In genomic region chr5:24387264-24388241, GRCm38 (mm10) we compare ENCODE assay signal across 8 mouse cellular contexts. TPM values are rescaled to one million over a fixed set of nuclear protein-coding genes. Genes with fewer than 3 reads are reported as not detected.
DNase-seq lines count a peak whose midpoint lies in the region; ATAC-seq and TF ChIP-seq lines count a peak whose summit lies in the region.

No protein-coding gene starts in this region.

- H3K4me1 ChIP-seq in megakaryocyte, embryonic 14.5 days, result peaks cover 76% of the 10 kb centered on the region
- H3K4me1 ChIP-seq in heart, embryonic 10.5 days, result peaks cover 66% of the 10 kb centered on the region
- H3K4me1 ChIP-seq in limb, embryonic 13.5 days, result peaks cover 29% of the 10 kb centered on the region
- H3K4me1 ChIP-seq in midbrain, embryonic 13.5 days (replicated peaks), result peaks cover 34% of the 10 kb centered on the region
- H3K4me1 ChIP-seq in testis, adult 2 months (ENCODE audit: control insufficient read depth, insufficient read depth, low read length), result peaks cover 25% of the 10 kb centered on the region

- H3K4me3 ChIP-seq in megakaryocyte, embryonic 14.5 days (replicated peaks), result peak overlapping the region; percentile 93
- peak overlapping the region; percentile 63 for H3K4me3 ChIP-seq in heart, embryonic 10.5 days
- peak overlapping the region; percentile 54 for H3K4me3 ChIP-seq in limb, embryonic 13.5 days
- H3K4me3 ChIP-seq in midbrain, embryonic 13.5 days (replicated peaks), result peak overlapping the region; percentile 48
- peak overlapping the region; percentile 59 for H3K4me3 ChIP-seq in testis, adult 2 months (ENCODE audit: control insufficient read depth, low read depth, low read length)

- peak overlapping the region; percentile 73 for H3K9ac ChIP-seq in limb, embryonic 13.5 days
- H3K9ac ChIP-seq in midbrain, embryonic 13.5 days (replicated peaks), result peak overlapping the region; percentile 68

- H3K36me3 ChIP-seq in megakaryocyte, embryonic 14.5 days (replicated peaks; ENCODE audit: low read length), result peaks cover 13% of the 10 kb centered on the region
- 0 out of 2 replicates have a peak, but pooled peaks cover 5% of the 10 kb centered on the region for H3K36me3 ChIP-seq in heart, embryonic 10.5 days
- no peaks in the 10 kb centered on the region for H3K36me3 ChIP-seq in limb, embryonic 13.5 days
- H3K36me3 ChIP-seq in midbrain, embryonic 13.5 days, result no peaks in the 10 kb centered on the region
- no peaks in the 10 kb centered on the region for H3K36me3 ChIP-seq in testis, adult 2 months (ENCODE audit: control insufficient read depth, insufficient read depth, low read length)

- no peaks in the 10 kb centered on the region for H3K9me3 ChIP-seq in megakaryocyte, embryonic 14.5 days
- H3K9me3 ChIP-seq in heart, embryonic 10.5 days, result no peaks in the 10 kb centered on the region
- no peaks in the 10 kb centered on the region for H3K9me3 ChIP-seq in limb, embryonic 13.5 days
- no peaks in the 10 kb centered on the region for H3K9me3 ChIP-seq in midbrain, embryonic 13.5 days

- WGBS in heart, embryonic 10.5 days, result under 1% methylated on average over 73 of the region's 73 CpGs
- WGBS in limb, embryonic 13.5 days, result 1% methylated on average over 73 of the region's 73 CpGs
- WGBS in midbrain, embryonic 13.5 days, result under 1% methylated on average over 73 of the region's 73 CpGs

- DNase-seq in embryo, embryonic 11.5 days (ENCODE audit: low read depth, low spot score), result peak; percentile 35
- peak; percentile 88 for DNase-seq in heart, embryonic 10.5 days (ENCODE audit: low spot score)
- peak; percentile 64 to 78 for DNase-seq in kidney, adult 8-10 months

- TF ChIP-seq CTCF in testis, adult 2 months (IDR thresholded peaks at IDR 0.05; ENCODE audit: control insufficient read depth, insufficient read depth, insufficient replicate concordance, low read depth, low read length), result no peak

- TF ChIP-seq POLR2A in testis, adult 2 months (IDR thresholded peaks at IDR 0.05; ENCODE audit: control insufficient read depth, low read depth, low read length), result no peak

- H3K4me2 ChIP-seq in limb, embryonic 13.5 days (replicated peaks), result peak overlapping the region; percentile 98
- peak overlapping the region; percentile 93 for H3K4me2 ChIP-seq in midbrain, embryonic 13.5 days (replicated peaks)

- H3K27me3 ChIP-seq in megakaryocyte, embryonic 14.5 days (replicated peaks), result peaks cover 53% of the 10 kb centered on the region
- peaks cover 50% of the 10 kb centered on the region for H3K27me3 ChIP-seq in heart, embryonic 10.5 days (ENCODE audit: insufficient read depth, poor library complexity, severe bottlenecking)
- H3K27me3 ChIP-seq in limb, embryonic 13.5 days, result peaks cover 38% of the 10 kb centered on the region
- H3K27me3 ChIP-seq in midbrain, embryonic 13.5 days, result peaks cover 63% of the 10 kb centered on the region
- H3K27me3 ChIP-seq in testis, adult 2 months (ENCODE audit: control insufficient read depth, insufficient read depth, low read length), result no peaks in the 10 kb centered on the region

- H3K27ac ChIP-seq in heart, embryonic 10.5 days, result peak overlapping the region; percentile 84
- H3K27ac ChIP-seq in limb, embryonic 13.5 days, result peak overlapping the region; percentile 10; the same call in 1 of the 2 replicates
- H3K27ac ChIP-seq in midbrain, embryonic 13.5 days, result no peak overlapping the region
- H3K27ac ChIP-seq in testis, adult 2 months (ENCODE audit: control insufficient read depth, insufficient read depth, low read depth, low read length), result no peak overlapping the region

- no peak for ATAC-seq in megakaryocyte, adult 5-6 weeks (ENCODE audit: poor library complexity, severe bottlenecking)
- peak; percentile 63 for ATAC-seq in limb, embryonic 13.5 days (ENCODE audit: low FRiP score, low read depth)
- peak; percentile 48 for ATAC-seq in midbrain, embryonic 13.5 days

RNA-seq across cellular contexts. Expression of gene Atg9b, which starts 4.4 kb away (rescaled TPM):
- 1.8 and 4.2 TPM in 2 replicates for polyA plus RNA-seq in megakaryocyte, embryonic 14.5 days (2012; ENCODE audit: insufficient read depth, low replicate concordance)
- 0.33 and 0.50 TPM in 2 replicates for total RNA-seq in megakaryocyte, adult 5-6 weeks (2015)
- total RNA-seq in megakaryocyte, adult 5-6 weeks (2017), result 2.2 and 2.7 TPM in 2 replicates
- polyA plus RNA-seq in heart, embryonic 10.5 days (2016; fragmentation: Nextera tagmentation; extraction: Ambion mirVana), result 1.2 and 2.3 TPM in 2 replicates
- 0.37 and 0.78 TPM in 2 replicates for polyA plus RNA-seq in limb, embryonic 13.5 days (2015; fragmentation: Nextera tagmentation; extraction: Ambion mirVana)
- polyA plus RNA-seq in midbrain, embryonic 13.5 days (2015; fragmentation: Nextera tagmentation; extraction: Ambion mirVana), result 0.39 and 0.69 TPM in 2 replicates
- polyA plus RNA-seq in testis, adult 2 months (2012; rRNA removed), result 1.1 and 1.3 TPM in 2 replicates

RNA-seq across cellular contexts. Expression of gene Abcb8, which starts 5.9 kb away (rescaled TPM):
- 10.6 and 45.2 TPM in 2 replicates for polyA plus RNA-seq in megakaryocyte, embryonic 14.5 days (2012; ENCODE audit: insufficient read depth, low replicate concordance)
- 9.3 and 13.9 TPM in 2 replicates for total RNA-seq in megakaryocyte, adult 5-6 weeks (2015)
- total RNA-seq in megakaryocyte, adult 5-6 weeks (2017), result 3.3 and 5.6 TPM in 2 replicates
- 62.7 and 81.3 TPM in 2 replicates for polyA plus RNA-seq in heart, embryonic 10.5 days (2016; fragmentation: Nextera tagmentation; extraction: Ambion mirVana)
- 42.1 and 44.6 TPM in 2 replicates for polyA plus RNA-seq in limb, embryonic 13.5 days (2015; fragmentation: Nextera tagmentation; extraction: Ambion mirVana)
- polyA plus RNA-seq in midbrain, embryonic 13.5 days (2015; fragmentation: Nextera tagmentation; extraction: Ambion mirVana), result 50.2 and 51.5 TPM in 2 replicates
- 28.1 and 30.2 TPM in 2 replicates for polyA plus RNA-seq in testis, adult 2 months (2012; rRNA removed)

RNA-seq across cellular contexts. Expression of gene Nos3, which starts 22.9 kb away (rescaled TPM):
- not detected in 2 replicates for polyA plus RNA-seq in megakaryocyte, embryonic 14.5 days (2012; ENCODE audit: insufficient read depth, low replicate concordance)
- total RNA-seq in megakaryocyte, adult 5-6 weeks (2015), result 0.05 and 0.25 TPM in 2 replicates
- 0.16 and 0.29 TPM in 2 replicates for total RNA-seq in megakaryocyte, adult 5-6 weeks (2017)
- 23.2 and 40.8 TPM in 2 replicates for polyA plus RNA-seq in heart, embryonic 10.5 days (2016; fragmentation: Nextera tagmentation; extraction: Ambion mirVana)
- polyA plus RNA-seq in limb, embryonic 13.5 days (2015; fragmentation: Nextera tagmentation; extraction: Ambion mirVana), result 6.0 and 6.6 TPM in 2 replicates
- polyA plus RNA-seq in midbrain, embryonic 13.5 days (2015; fragmentation: Nextera tagmentation; extraction: Ambion mirVana), result 7.0 and 7.8 TPM in 2 replicates
- polyA plus RNA-seq in testis, adult 2 months (2012; rRNA removed), result 1.9 and 2.2 TPM in 2 replicates

RNA-seq across cellular contexts. Expression of gene Asic3, which starts 25.6 kb away (rescaled TPM):
- polyA plus RNA-seq in megakaryocyte, embryonic 14.5 days (2012; ENCODE audit: insufficient read depth, low replicate concordance), result not detected in 2 replicates
- not detected in 2 replicates for total RNA-seq in megakaryocyte, adult 5-6 weeks (2015)
- total RNA-seq in megakaryocyte, adult 5-6 weeks (2017), result not detected in 2 replicates
- 0.11 TPM in 1 of 2 replicates, not detected in the other for polyA plus RNA-seq in heart, embryonic 10.5 days (2016; fragmentation: Nextera tagmentation; extraction: Ambion mirVana)
- 1.7 and 2.0 TPM in 2 replicates for polyA plus RNA-seq in limb, embryonic 13.5 days (2015; fragmentation: Nextera tagmentation; extraction: Ambion mirVana)
- polyA plus RNA-seq in midbrain, embryonic 13.5 days (2015; fragmentation: Nextera tagmentation; extraction: Ambion mirVana), result not detected in 2 replicates
- 1.1 and 1.7 TPM in 2 replicates for polyA plus RNA-seq in testis, adult 2 months (2012; rRNA removed)

RNA-seq across cellular contexts. Expression of gene Cdk5, which starts 35.8 kb away (rescaled TPM):
- polyA plus RNA-seq in megakaryocyte, embryonic 14.5 days (2012; ENCODE audit: insufficient read depth, low replicate concordance), result 6.0 and 14.5 TPM in 2 replicates
- 18.2 and 27.5 TPM in 2 replicates for total RNA-seq in megakaryocyte, adult 5-6 weeks (2015)
- total RNA-seq in megakaryocyte, adult 5-6 weeks (2017), result 16.9 and 18.2 TPM in 2 replicates
- 33.9 and 37.4 TPM in 2 replicates for polyA plus RNA-seq in heart, embryonic 10.5 days (2016; fragmentation: Nextera tagmentation; extraction: Ambion mirVana)
- polyA plus RNA-seq in limb, embryonic 13.5 days (2015; fragmentation: Nextera tagmentation; extraction: Ambion mirVana), result 53.5 and 59.5 TPM in 2 replicates
- 95.9 and 102 TPM in 2 replicates for polyA plus RNA-seq in midbrain, embryonic 13.5 days (2015; fragmentation: Nextera tagmentation; extraction: Ambion mirVana)
- polyA plus RNA-seq in testis, adult 2 months (2012; rRNA removed), result 40.6 and 52.3 TPM in 2 replicates

Comparison
In these comparisons a context has a peak if more than half of its experiments do, and no peak if none do; other contexts are left out.
1. DNase-seq: peak in every context shown above with its lines; median percentile 88 in heart, embryonic 10.5 days; 71 in kidney, adult 8-10 months; 35 in embryo, embryonic 11.5 days.
2. H3K27ac ChIP-seq: peak in heart, embryonic 10.5 days (single experiment) and limb, embryonic 13.5 days (single experiment); none in midbrain, embryonic 13.5 days (single experiment) and testis, adult 2 months (single experiment).
3. Peak in every context shown above with its lines, with median percentiles within 50 percentile points of each other: H3K4me3 ChIP-seq.